Mouse (Mus musculus) testis, adult 2 months (tissue): ENCODE results near the gene Fto.

Experiments used
- CTCF ChIP-seq: fragments of 200-500 bp; IDR thresholded peaks from 2 replicates; pipeline ENCODE4 v1.5.1; 2012; ENCODE audit warnings: low read depth, mild to moderate bottlenecking, inconsistent platforms, low read length, moderate library complexity; ENCODE audit not compliant: control insufficient read depth, insufficient read depth, insufficient replicate concordance
- POLR2A ChIP-seq: fragments of 200-500 bp; IDR thresholded peaks from 2 replicates; pipeline ENCODE4 v1.6.1; 2012; ENCODE audit warnings: low read depth, mild to moderate bottlenecking, inconsistent platforms, low read length, moderate library complexity; ENCODE audit not compliant: control insufficient read depth

- no peak for TF ChIP-seq CTCF
- TF ChIP-seq POLR2A, result no peak
Observed at GRCm38 (mm10) chr8:91395340-91396055, 82.2 kb downstream of the Fto start.
